Mouse (Mus musculus) CD8-positive naive resting alpha-beta T cell, adult 2 months (primary cell): Measurements from ENCODE around the gene Tigar.

Experiments
- DNase-seq, 2 experiments: peaks; one replicate each; pipeline ENCODE4 v3.0.0; 2022; ENCODE audit warnings: low read depth in 2 of 2, low spot score in 2 of 2

The Tigar gene

GRCm38 (mm10) chr6:127143124-127143520 is 33.8 kb upstream of the Tigar start:
- DNase-seq: no peak

DNA sequence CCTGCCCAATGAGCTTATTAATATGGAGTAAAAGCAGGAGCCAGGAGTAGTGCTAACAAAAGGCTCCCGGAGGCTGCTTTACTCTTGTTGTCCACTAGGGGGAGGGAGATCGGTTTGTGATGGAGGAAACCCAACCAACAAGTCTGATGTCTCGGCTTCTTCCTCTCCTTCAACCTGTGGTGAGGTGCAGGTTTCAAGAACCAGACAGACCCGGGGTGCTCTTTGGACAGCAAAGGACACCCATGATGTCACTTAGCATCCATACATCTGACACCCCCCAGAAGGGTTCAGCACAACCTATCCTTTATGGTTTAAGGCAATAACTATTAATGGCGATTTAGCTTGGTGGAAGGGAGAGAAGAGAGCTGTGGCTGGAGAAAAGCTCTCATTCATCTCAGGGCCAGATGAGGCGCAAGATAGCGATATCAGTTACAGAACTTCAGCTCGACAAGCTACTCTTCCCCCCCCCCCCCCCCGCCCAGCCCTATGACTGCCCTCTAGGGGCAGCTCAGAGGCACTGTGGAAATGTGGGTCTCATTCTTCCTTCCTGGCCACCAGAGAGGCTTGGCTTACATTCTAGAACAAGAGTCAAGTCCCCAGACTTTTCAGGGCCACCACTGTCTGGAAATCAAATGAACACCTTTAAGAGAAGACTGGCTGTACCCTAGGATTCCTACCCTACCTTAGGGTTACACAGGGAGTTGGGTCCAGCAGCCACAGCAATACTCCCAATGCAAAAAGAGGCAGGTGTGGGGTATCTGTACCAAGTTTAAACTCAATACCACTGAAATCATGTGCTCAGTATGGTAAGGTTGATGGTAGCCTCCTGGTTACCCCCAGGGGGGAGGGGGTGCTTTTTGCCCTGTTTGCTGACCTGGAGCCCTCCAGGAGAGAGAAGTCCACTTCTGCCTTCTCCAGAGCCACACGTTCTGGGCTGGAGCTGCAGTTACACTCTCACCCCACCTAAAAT is 33.1 kb upstream of the Tigar start:
- peak; percentile 63 to 72 for DNase-seq

GRCm38 (mm10) chr6:127138962-127139361 is 29.6 kb upstream of the Tigar start:
- DNase-seq: no peak

GRCm38 (mm10) chr6:127133433-127134245 is 24.3 kb upstream of the Tigar start:
- DNase-seq: no peak

DNA sequence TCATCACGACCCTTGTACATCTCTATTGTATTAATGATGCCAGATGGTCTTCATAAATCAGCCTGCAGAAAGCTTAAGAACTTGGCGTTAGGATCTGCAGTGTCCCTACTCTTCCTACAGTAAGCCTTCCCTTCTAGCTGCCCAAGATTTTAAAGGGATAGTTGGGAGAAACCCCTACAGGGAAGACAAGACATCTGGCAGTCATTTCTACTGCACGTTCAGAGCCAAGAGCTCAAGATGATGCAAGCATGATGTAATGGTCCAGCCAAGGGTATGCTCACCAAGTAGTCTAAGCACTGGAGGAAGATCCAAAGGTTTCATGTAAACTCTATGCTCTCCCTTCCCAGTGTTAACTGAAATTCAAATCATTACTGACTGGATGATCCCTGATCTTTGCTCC is 23.4 kb upstream of the Tigar start:
- DNase-seq: no peak

GRCm38 (mm10) chr6:127131946-127132345 is 22.6 kb upstream of the Tigar start:
- DNase-seq: no peak

DNA sequence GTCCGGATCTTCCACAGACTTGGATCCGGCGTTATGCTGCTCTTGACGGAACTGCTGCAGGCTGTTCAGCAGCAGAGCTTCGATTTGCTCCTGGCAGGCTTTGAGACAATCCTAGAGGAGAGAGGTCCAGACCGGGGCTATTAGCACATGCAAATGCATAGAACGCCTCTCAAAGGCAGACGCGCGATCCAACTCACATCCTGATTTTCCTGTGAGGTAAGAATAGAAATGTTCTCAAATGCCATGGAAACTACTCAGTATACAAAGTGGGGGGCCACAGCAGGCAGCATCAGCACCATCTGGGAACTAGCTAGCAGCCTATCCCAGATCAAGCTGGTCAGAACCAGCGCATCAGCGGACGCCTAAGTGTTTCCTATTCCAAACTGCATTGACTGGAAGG is 21.0 kb upstream of the Tigar start:
- no peak for DNase-seq

DNA sequence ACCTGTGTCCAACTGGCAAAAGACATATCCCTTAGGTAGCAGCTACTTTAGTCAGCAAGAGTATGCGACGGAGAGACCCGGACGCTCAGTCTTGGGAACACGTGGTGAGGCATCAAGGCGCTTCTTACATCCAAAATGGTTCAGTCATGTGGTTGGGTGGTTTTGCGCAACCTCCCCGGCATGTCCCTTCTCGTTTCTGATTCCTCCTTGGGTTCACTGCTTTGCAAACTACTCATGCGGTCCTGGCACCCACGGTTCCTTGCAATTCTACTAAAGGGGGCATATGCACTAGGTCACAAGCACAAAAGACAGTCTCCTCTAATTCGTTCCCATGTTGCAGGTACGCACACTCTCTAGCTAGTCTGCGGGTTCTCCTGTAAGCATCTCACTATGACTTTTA is 20.3 kb upstream of the Tigar start:
- no peak for DNase-seq

DNA sequence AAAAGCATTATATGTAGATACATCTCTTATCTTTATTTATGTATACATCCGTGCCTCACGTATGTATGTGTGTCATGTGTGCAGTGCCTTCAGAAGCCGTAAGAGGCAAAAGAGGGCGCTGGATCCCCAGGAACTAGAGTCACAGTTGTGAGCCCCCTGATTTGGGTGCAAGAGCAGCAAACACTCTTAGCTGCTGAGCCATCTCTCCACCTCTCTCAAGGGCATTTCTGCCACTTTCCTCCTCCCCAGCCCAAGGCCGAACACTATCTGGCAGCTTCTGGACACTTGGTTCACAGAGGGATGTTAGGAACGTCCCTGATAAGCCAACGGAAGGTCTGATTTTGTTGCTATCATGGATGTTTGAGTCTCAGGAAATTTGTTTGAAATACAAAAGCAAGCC is 14.1 kb upstream of the Tigar start:
- DNase-seq: no peak

GRCm38 (mm10) chr6:127122996-127123395 is 13.6 kb upstream of the Tigar start:
- DNase-seq: no peak

GRCm38 (mm10) chr6:127122221-127122806 is 13.0 kb upstream of the Tigar start:
- DNase-seq: no peak

GRCm38 (mm10) chr6:127114753-127115456 is 5.5 kb upstream of the Tigar start:
- no peak for DNase-seq

GRCm38 (mm10) chr6:127108368-127109060 is 843 bp downstream of the Tigar start:
- DNase-seq: peak in 1 of 2 experiments; percentile 4

DNA sequence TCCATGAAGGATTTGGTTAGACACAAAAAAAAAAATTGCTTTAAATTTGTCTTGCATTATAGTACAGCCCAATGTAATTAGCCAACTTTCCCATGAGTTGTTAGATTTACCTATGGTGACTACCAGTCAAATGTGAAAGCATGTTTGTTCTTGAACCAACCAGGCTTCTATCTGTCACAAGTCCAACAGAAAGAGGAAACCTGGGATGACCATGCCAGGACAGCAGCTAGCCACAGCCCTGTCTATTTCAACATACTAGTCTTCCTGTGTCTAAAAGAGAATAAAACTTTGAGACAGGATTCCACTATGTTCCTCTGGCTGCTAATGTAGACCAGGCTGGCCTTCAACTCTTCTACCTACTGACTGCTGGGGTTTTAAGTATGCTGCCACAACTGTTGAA is 1.9 kb downstream of the Tigar start:
- no peak for DNase-seq

GRCm38 (mm10) chr6:127106726-127107125 is 2.6 kb downstream of the Tigar start:
- no peak for DNase-seq

- no peak for DNase-seq
Observed at GRCm38 (mm10) chr6:127106189-127106588, 3.2 kb downstream of the Tigar start.

GRCm38 (mm10) chr6:127105107-127105506 is 4.2 kb downstream of the Tigar start:
- DNase-seq: peak; percentile 28

GRCm38 (mm10) chr6:127104396-127105029 is 4.8 kb downstream of the Tigar start:
- no peak for DNase-seq

DNA sequence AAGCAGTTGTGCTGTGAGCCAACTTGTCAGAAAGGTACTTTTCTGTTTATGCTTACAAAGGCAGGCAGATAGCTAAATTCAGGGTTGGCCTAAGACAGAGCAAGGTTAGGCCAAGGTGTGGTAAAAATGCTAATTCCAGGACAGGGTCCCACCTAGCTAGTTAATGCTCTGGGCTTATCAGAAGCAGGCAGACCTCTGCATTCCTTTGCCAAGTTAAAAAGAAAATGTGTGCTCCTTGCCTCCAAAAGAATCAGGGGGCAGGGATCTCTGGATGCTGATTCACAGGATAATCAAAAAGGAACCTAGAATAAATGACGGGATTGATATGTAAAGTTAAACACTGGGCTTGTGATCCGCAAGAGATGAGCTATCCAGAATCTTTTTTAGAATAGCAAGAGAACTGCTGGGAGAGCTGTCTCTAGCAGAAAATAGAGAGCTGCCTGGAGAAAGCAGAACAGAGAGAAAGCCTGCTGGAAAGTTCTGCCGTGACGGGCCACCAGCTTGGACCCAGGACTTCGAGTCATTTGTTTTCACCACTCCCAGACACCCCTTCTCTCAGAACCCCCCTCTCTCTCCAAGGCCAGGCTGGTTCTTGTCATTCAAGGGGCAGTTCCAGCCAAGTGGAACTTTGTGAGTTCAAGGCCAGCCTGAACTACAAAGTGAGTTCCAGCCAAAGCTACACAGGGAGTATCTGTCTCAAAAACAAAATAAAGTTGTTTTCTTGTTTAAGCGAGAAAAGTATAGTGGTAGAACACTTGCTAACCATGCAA is 5.7 kb downstream of the Tigar start:
- no peak for DNase-seq
